Mouse (Mus musculus) hindbrain, embryonic 10.5 days (tissue): ENCODE measurements around the gene C3ar1. TPM values are rescaled to one million over a fixed set of nuclear protein-coding genes. Genes with fewer than 3 reads are reported as not detected.

Source experiments
- DNase-seq: peaks from one replicate; pipeline ENCODE4 v3.0.0-alpha.2; 2017; ENCODE audit warnings: low spot score
- H3K27ac ChIP-seq: fragments of 300-500 bp; sonication (generic); 2 replicates; pipeline ENCODE4 v1.5.1; 2016; ENCODE audit warnings: mild to moderate bottlenecking, moderate library complexity
- H3K27me3 ChIP-seq: fragments of 300-500 bp; sonication (generic); 2 replicates; pipeline ENCODE4 v1.6.1; 2016; ENCODE audit warnings: mild to moderate bottlenecking; ENCODE audit not compliant: poor library complexity, insufficient read depth, severe bottlenecking
- H3K36me3 ChIP-seq: fragments of 300-500 bp; sonication (generic); 2 replicates; pipeline ENCODE4 v1.6.1; 2016; ENCODE audit warnings: mild to moderate bottlenecking, moderate library complexity
- H3K4me1 ChIP-seq: fragments of 300-500 bp; sonication (generic); replicated peaks from 2 replicates; pipeline ENCODE4 v1.6.1; 2016; ENCODE audit warnings: mild to moderate bottlenecking
- H3K4me3 ChIP-seq: fragments of 300-500 bp; sonication (generic); 2 replicates; pipeline ENCODE4 v1.5.1; 2016; ENCODE audit warnings: mild to moderate bottlenecking, moderate library complexity
- H3K9me3 ChIP-seq: fragments of 300-500 bp; sonication (generic); 2 replicates; pipeline ENCODE4 v1.6.1; 2016; ENCODE audit warnings: mild to moderate bottlenecking, moderate library complexity
- WGBS: fragments of 180-500 bp; shearing (Covaris S2); methylation state at CpG from one replicate; pipeline ENCODE4 v1.1.7; 2016; 5-methylcytosine and 5-hydroxymethylcytosine counted together
- polyA plus RNA-seq: library from polyadenylated mRNA; unstranded; fragments of >200 nt; fragmentation: Nextera tagmentation; extraction: Ambion mirVana; gene quantifications from 2 replicates; pipeline ENCODE4 v1.2.1, GENCODE M21; 2016

C3ar1 gene
- polyA plus RNA-seq, 1 experiment from 2014 or later, result 2.2 TPM

GRCm38 (mm10) chr6:122862871-122863270 is 6.9 kb upstream of the C3ar1 start:
- Histone ChIP-seq H3K36me3 (no peaks in the 10 kb centered on the region), H3K9me3 (peaks cover 17% of the 10 kb centered on the region), H3K27ac (no peak overlapping the region), H3K4me3 (no peak overlapping the region), H3K4me1 (no peaks in the 10 kb centered on the region), H3K27me3 (no peaks in the 10 kb centered on the region)
- WGBS, result 84% methylated on average over 1 of the region's 1 CpGs
- no peak for DNase-seq

GRCm38 (mm10) chr6:122862434-122862833 is 6.5 kb upstream of the C3ar1 start:
- Histone ChIP-seq H3K27ac (no peak overlapping the region), H3K4me3 (no peak overlapping the region), H3K36me3 (no peaks in the 10 kb centered on the region), H3K4me1 (no peaks in the 10 kb centered on the region), H3K27me3 (no peaks in the 10 kb centered on the region), H3K9me3 (peaks cover 17% of the 10 kb centered on the region)
- no peak for DNase-seq
- WGBS, result 83% methylated on average over 6 of the region's 6 CpGs

GRCm38 (mm10) chr6:122854552-122854951 is 1.4 kb downstream of the C3ar1 start:
- Histone ChIP-seq H3K4me1 (no peaks in the 10 kb centered on the region), H3K27ac (no peak overlapping the region), H3K4me3 (no peak overlapping the region), H3K9me3 (no peaks in the 10 kb centered on the region), H3K36me3 (no peaks in the 10 kb centered on the region), H3K27me3 (no peaks in the 10 kb centered on the region)
- 88% methylated on average over 12 of the region's 12 CpGs for WGBS
- DNase-seq, result no peak

GRCm38 (mm10) chr6:122852696-122853095 is 3.3 kb downstream of the C3ar1 start:
- Histone ChIP-seq H3K4me3 (no peak overlapping the region), H3K36me3 (no peaks in the 10 kb centered on the region), H3K9me3 (no peaks in the 10 kb centered on the region), H3K27me3 (no peaks in the 10 kb centered on the region), H3K27ac (no peak overlapping the region), H3K4me1 (no peaks in the 10 kb centered on the region)
- DNase-seq, result no peak
- 83% methylated on average over 2 of the region's 2 CpGs for WGBS

- H3K4me3 ChIP-seq, result no peak overlapping the region
- WGBS, result 81% methylated on average over 6 of the region's 6 CpGs
- H3K27ac ChIP-seq, result no peak overlapping the region
- DNase-seq, result no peak
- peaks cover 3% of the 10 kb centered on the region; the same call in 1 of the 2 replicates for H3K9me3 ChIP-seq
- H3K36me3 ChIP-seq, result peaks cover 61% of the 10 kb centered on the region
- H3K4me1 ChIP-seq, result no peaks in the 10 kb centered on the region
- no peaks in the 10 kb centered on the region for H3K27me3 ChIP-seq
These were observed 12.2 kb downstream of the C3ar1 start for GRCm38 (mm10) chr6:122843759-122844158.

GRCm38 (mm10) chr6:122837539-122837938 is 18.4 kb downstream of the C3ar1 start:
- WGBS, result 91% methylated on average over 5 of the region's 5 CpGs

GRCm38 (mm10) chr6:122836974-122837373 is 19.0 kb downstream of the C3ar1 start:
- Histone ChIP-seq H3K4me3 (no peak overlapping the region), H3K36me3 (peaks cover 89% of the 10 kb centered on the region), H3K4me1 (no peaks in the 10 kb centered on the region), H3K27ac (no peak overlapping the region), H3K9me3 (peaks cover 3% of the 10 kb centered on the region; the same call in 1 of the 2 replicates), H3K27me3 (no peaks in the 10 kb centered on the region)
- DNase-seq, result no peak
- 91% methylated on average over 3 of the region's 3 CpGs for WGBS

More at GRCm38 (mm10) chr6:122837539-122837938, 18.4 kb downstream of the C3ar1 start:
- H3K27ac ChIP-seq, result no peak overlapping the region
- no peak overlapping the region for H3K4me3 ChIP-seq
- H3K9me3 ChIP-seq, result peaks cover 3% of the 10 kb centered on the region; the same call in 1 of the 2 replicates
- H3K4me1 ChIP-seq, result no peaks in the 10 kb centered on the region
- no peaks in the 10 kb centered on the region for H3K27me3 ChIP-seq
- no peak for DNase-seq
- peaks cover 89% of the 10 kb centered on the region for H3K36me3 ChIP-seq

- WGBS, result 72% methylated on average over 4 of the region's 4 CpGs
- no peak overlapping the region for H3K27ac ChIP-seq
- H3K36me3 ChIP-seq, result peaks cover 64% of the 10 kb centered on the region
- H3K4me1 ChIP-seq, result no peaks in the 10 kb centered on the region
- H3K4me3 ChIP-seq, result no peak overlapping the region
- H3K27me3 ChIP-seq, result no peaks in the 10 kb centered on the region
- peaks cover 3% of the 10 kb centered on the region; the same call in 1 of the 2 replicates for H3K9me3 ChIP-seq
- DNase-seq, result no peak
These were observed 21.6 kb downstream of the C3ar1 start for GRCm38 (mm10) chr6:122834365-122834764.

- DNase-seq, result no peak
- Histone ChIP-seq H3K4me1 (no peaks in the 10 kb centered on the region), H3K36me3 (peaks cover 54% of the 10 kb centered on the region), H3K4me3 (no peak overlapping the region), H3K27ac (no peak overlapping the region), H3K9me3 (peaks cover 3% of the 10 kb centered on the region; the same call in 1 of the 2 replicates), H3K27me3 (no peaks in the 10 kb centered on the region)
- WGBS, result 85% methylated on average over 7 of the region's 7 CpGs
These were observed 23.1 kb downstream of the C3ar1 start for GRCm38 (mm10) chr6:122832880-122833279.

GRCm38 (mm10) chr6:122828086-122828485 is 27.9 kb downstream of the C3ar1 start:
- H3K4me1 ChIP-seq, result peaks cover 16% of the 10 kb centered on the region
- H3K9me3 ChIP-seq, result no peaks in the 10 kb centered on the region
- H3K27me3 ChIP-seq, result peaks cover 11% of the 10 kb centered on the region; the same call in 1 of the 2 replicates
- H3K4me3 ChIP-seq, result no peak overlapping the region
- H3K27ac ChIP-seq, result no peak overlapping the region
- 38% methylated on average over 13 of the region's 13 CpGs for whole genome bisulfite sequencing
- peaks cover 15% of the 10 kb centered on the region for H3K36me3 ChIP-seq
- DNase-seq, result peak; percentile 41

- Histone ChIP-seq H3K27me3 (peaks cover 11% of the 10 kb centered on the region; the same call in 1 of the 2 replicates), H3K4me1 (peaks cover 32% of the 10 kb centered on the region), H3K4me3 (peak overlapping the region; percentile 50), H3K27ac (peak overlapping the region; percentile 72), H3K9me3 (no peaks in the 10 kb centered on the region), H3K36me3 (peaks cover 5% of the 10 kb centered on the region; the same call in 1 of the 2 replicates)
- 5% methylated on average over 29 of the region's 29 CpGs for WGBS
- peak; percentile 41 for DNase-seq
These were observed 29.8 kb downstream of the C3ar1 start for GRCm38 (mm10) chr6:122825923-122826742.

GRCm38 (mm10) chr6:122825166-122825565 is 30.8 kb downstream of the C3ar1 start:
- Histone ChIP-seq H3K27me3 (peaks cover 14% of the 10 kb centered on the region; the same call in 1 of the 2 replicates), H3K36me3 (peaks cover 5% of the 10 kb centered on the region; the same call in 1 of the 2 replicates), H3K9me3 (no peaks in the 10 kb centered on the region), H3K4me1 (peaks cover 42% of the 10 kb centered on the region), H3K27ac (no peak overlapping the region), H3K4me3 (no peak overlapping the region)
- 92% methylated on average over 9 of the region's 9 CpGs for WGBS
- DNase-seq, result no peak

GRCm38 (mm10) chr6:122824086-122824485 is 31.9 kb downstream of the C3ar1 start:
- peaks cover 14% of the 10 kb centered on the region; the same call in 1 of the 2 replicates for H3K27me3 ChIP-seq
- no peaks in the 10 kb centered on the region for H3K9me3 ChIP-seq
- peaks cover 5% of the 10 kb centered on the region; the same call in 1 of the 2 replicates for H3K36me3 ChIP-seq
- DNase-seq, result no peak
- WGBS, result 81% methylated on average over 10 of the region's 10 CpGs
- H3K27ac ChIP-seq, result no peak overlapping the region
- no peak overlapping the region for H3K4me3 ChIP-seq
- peaks cover 45% of the 10 kb centered on the region for H3K4me1 ChIP-seq
